Mouse (Mus musculus) MN1 (cell line): ENCODE results near the gene Gng7.

Experiments used
- DNase-seq: peaks from one replicate; pipeline ENCODE4 v3.0.0-alpha.2; 2016; ENCODE audit warnings: low spot score

The Gng7 gene

DNA sequence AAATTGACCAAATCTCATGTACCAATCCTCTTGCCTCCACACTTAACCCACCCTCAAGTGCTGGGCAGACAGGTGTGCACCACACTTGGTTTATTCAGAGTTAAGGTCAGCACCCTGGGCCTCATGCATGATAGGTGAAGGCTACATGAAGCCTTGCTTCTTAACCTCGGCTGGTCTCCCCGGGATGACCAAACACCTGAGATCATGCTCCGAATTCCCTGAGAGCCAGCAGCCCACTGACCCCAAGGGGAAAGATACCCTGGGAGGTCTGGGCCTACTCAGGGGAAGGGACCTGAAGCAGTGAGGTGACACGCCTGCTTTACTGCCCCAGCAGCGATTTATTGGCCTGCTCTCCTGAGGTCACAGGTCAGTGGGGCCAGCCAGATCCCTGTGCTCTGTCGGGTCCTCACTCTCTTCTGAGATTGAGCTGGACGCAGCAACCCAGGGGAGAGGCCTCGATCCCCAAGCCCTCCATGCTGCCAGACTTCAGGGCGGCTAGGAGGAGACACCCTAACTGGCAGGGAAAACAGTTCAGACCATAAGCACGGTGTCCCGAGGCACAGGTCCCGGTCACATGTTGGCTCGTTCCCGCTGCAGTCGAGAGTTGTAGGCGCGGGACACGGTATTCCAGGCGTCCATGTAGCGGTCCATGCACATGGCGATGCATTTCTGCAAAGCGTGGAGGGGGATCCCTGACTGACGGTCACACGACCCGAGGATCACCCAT, 115.0 kb downstream of the Gng7 start:
- no peak for DNase-seq

DNA sequence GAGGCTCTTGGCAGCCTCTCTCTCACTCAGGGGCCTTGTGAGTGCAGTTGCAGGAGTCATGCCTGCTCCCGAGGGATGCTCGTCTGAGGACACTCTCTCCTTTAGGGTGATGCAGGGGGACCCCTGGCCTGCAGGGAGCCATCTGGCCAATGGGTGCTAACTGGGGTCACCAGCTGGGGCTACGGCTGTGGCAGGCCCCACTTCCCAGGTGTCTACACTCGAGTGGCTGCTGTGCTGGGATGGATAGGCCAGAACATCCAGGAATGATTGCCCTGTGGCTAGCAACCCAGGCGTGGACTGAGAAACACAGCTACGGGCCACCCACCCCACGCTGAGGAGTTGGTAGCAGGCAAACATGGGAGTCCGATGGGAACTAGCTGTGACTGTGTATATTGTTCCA, 115.7 kb downstream of the Gng7 start:
- no peak for DNase-seq
